Mouse (Mus musculus) brain, embryonic 18.5 days (tissue): Measurements from ENCODE around the gene Ubald2.
"Not testable (repeated sequence)": the region's sequence is repeated elsewhere in the genome, so short reads cannot be mapped to it uniquely, and the experiment has no call there.

ENCODE experiments used
- DNase-seq: peaks from one replicate; pipeline ENCODE4 v3.0.0-alpha.2; 2012; ENCODE audit warnings: low read depth, low spot score

Ubald2 gene

GRCm38 (mm10) chr11:116416196-116416943 is 17.5 kb upstream of the Ubald2 start:
- no peak for DNase-seq

- no peak for DNase-seq
Measured at GRCm38 (mm10) chr11:116417054-116417453, 16.8 kb upstream of the Ubald2 start.

GRCm38 (mm10) chr11:116418194-116418840 is 15.6 kb upstream of the Ubald2 start:
- no peak for DNase-seq

DNA sequence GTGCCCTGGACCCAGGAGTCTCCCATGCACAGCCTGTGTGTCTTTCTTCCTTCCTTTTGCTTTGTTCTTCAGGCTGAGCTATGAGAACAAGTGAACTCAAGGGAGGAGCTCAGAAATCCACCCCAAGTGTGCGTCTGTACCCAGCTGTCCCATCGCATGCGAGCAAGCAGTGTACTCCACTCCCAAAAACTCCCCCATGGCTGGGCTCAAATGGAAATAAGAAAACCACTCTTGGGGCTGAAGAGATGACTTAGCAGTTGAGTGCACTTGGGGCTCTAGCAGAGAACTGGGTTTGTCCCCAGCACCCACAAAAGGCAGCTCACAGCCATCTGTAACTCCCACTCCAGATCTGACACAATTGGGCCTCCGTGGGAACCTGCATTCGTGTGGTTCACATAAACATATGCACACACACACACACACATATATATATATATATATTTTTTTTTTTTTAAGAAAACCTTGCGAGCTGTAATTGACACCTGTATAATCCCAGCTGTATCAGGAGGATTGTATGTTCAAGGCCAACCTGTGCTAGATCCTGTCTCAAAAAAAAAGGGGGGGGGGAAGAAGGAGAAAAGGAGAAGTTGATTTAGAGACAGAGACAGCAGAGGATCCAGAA is 14.9 kb upstream of the Ubald2 start:
- no peak for DNase-seq

GRCm38 (mm10) chr11:116421102-116421501 is 12.8 kb upstream of the Ubald2 start:
- DNase-seq: no peak

- no peak for DNase-seq
Measured at GRCm38 (mm10) chr11:116422562-116422961, 11.3 kb upstream of the Ubald2 start.

DNA sequence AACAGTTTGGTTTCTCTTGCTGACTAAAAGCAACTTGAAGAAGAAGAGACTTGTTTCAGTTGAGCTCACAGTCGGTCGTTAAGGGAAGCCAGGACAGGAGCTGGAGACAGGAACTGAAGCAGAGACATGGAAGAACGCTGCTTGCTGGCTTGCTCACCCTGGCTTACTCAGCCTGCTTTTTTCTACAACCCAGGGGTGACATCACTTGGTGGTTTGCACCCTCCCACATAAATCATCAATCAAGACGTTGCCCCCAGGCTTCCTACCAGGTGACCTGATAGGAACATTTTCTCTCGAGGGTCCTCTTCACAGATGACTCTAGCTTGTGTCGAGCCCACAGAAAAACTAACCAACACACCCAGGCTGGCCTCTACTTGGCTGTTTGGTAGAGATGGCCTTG is 10.7 kb upstream of the Ubald2 start:
- DNase-seq: no peak

DNA sequence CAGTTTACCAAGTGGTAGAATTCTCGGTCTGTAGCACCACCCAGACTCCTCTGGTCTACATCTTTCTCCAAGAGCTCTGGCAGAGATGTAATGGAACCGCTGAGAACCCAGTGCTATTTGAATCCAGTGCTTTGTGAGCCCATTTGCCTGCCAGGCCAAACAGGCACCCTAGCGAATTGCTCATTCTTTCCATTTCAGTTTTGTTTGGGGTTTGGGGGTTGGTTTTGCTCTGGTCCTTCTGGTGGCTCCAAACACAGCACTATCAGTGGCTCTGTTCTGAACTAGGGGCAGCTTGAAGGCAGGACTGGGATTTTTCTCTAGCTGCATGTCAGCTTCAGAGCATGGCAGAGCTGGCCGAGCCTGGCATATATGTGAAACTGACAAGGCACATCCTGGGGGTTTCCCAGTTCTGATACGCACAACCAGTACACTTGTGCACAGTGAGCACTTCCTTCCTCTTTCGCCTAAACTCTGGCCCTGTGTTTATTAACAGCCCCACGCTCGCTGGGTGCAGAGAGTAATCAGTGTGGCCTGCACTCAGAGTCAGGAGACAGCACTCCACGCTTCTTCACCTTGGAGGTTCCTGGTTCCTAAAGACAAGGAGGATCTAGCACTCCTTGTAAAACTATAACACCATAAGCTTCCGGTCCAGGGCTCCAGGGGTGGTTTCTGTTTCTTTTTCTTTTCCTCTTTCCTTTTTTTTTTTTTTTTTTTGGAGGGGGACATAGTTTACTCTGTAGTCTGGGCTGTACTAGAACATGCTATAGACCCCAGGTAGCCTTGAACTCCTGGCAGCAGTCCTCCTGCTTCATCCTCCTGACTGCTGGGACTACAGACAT is 9.9 kb upstream of the Ubald2 start:
- DNase-seq: no peak

DNA sequence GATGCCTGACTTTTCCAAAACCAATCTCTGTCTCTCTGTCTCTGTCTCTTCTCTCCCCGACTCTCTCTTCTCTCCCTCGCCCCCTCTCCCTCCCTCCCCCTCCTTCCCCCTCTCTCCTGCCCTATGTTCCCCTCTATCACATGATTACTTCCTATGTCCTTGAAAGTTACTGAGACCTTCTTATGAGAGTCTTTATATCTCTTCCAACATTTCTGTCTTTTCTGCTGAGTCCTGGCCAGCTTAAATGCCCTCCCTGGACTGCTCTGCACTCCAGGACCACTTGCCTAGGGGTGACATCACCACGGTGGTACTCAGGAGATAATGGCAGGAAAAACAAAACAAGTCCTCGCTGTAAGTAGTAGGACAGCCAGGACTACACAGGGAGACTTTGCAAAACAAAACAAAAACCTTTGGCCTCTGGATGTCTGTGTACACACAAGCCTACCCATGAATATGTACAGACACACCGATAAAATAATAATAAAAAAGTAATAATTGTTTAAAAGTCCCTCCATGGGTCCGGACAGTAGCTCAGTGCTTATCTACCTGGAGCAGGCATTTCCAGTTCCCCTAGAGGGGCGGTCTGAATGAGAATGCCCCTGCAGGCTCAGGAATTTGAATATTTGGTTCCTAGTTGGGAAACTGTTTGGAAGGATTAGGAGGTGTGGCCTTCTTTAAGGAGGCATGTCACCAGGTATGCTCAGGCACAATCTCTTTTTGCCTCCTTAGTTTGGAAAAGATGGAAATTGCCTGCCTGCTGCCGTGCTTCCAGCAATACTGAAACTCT is 9.1 kb upstream of the Ubald2 start:
- DNase-seq: no peak

- not testable (repeated sequence) for DNase-seq
Measured at GRCm38 (mm10) chr11:116426328-116426727, 7.6 kb upstream of the Ubald2 start.

GRCm38 (mm10) chr11:116426852-116427575 is 6.9 kb upstream of the Ubald2 start:
- DNase-seq: no peak

DNA sequence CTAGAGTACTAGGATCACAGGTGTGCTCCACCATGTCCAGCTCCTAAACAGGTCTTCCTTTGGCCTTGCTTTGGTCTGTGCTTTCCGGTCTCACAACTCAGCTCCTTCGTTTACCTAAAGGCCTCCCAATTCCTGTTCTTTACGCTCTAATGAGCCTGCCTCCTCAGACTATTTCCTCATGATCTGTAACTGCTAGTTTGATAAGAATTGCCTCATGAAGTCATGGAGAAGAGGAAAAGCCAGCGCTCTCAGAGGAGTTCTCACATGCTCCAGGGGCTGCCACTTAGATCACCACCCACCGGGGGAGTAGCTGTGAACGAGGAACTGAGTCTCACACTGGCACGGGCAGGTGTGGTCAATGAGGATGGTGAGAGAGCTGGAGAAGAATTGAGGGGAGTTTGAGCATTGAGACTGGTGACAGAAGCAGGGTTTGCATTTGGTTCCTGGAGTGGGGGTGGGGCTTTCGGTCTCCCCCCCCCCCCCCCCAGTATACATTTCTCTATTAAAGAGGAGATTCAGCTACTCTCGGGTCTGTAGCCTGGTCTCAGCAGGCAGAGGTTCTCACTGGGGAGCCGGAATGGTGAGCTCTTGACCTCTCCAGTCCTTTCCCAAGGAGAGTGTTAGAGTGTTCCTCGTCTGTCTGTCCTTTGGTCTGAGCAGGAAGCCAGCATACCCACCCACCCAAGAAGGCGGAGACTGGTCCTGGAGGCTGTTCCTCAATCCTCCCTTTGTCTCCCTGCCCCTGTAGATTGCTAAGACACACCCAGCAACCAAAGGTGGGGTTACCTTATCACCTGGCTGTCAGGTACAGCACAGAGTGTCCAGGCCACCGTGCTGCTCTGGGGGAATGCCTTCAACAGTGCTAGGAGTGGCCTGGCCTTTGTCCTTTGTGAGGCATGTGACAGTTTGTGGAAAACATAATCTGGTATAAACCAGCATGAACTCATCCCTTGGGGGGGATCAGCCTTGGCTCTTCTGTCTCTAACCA is 4.7 kb upstream of the Ubald2 start:
- DNase-seq: no peak

DNA sequence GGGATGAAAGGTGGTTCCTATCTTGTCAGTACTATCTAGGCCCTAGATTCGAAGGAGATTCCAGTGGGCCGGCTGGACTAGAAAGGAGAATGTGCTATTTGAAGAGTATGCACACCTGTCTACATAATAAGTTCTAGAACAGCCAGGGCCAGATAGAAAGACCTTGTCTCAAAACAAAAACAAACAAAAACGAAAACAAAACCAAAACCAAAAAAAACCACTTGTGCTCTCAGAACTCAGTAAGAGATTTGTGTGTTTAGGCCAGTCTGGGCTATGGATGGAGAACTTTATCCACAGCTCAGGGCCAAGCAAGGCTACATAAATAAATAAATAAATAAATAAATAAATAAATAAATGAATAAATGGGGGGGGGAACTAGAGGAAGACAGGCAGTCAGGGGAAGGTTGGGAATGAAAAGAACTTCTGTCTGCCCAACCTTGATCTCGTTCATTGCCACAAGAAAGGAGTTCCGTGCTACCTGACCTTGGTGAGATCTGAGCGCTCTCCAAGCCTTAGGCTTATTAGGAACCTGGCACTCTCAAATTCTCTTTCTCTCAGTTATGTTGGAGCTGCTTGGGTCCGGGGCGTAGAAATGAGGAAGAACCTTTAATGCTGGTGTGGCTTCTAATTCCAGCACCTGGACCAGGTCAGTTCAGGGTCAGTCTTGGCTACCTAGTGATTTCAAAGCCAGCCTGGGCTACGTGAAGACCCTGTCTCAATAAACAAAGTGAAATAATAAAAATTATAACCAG is 3.9 kb upstream of the Ubald2 start:
- no peak for DNase-seq

DNA sequence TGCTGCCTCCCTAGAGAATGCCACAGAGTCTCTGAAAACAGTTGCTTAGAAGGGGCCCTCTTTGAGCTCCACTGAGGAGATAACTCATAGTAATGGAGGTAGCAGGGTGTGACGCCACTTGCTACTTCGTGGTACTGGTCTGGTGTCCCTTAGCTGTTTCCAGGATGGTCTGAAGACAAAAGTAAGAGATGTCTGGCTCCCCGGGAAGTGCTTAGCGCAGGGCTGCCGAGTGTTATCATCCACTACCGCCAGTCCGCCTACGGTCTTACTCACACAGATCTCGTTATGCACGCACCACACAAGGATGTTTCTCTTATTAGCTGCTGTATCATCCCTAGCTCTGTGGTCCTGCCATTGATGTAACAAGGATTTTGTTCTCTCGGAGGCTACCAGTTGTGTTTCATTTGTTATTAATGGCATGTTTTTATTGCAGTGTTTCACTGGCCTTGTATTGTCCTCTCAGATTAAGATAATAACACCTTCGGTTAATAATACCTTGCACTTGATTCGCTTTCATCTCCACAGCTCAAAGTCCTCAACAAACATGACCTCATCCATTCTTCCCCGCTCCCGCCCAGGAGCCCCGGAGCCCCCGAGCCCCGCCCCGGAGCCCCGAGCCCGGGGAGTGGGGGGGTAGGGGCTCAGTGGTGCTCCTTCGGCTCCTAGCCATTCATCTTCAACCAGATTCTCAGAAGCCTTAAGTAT is 3.0 kb upstream of the Ubald2 start:
- DNase-seq: no peak

DNA sequence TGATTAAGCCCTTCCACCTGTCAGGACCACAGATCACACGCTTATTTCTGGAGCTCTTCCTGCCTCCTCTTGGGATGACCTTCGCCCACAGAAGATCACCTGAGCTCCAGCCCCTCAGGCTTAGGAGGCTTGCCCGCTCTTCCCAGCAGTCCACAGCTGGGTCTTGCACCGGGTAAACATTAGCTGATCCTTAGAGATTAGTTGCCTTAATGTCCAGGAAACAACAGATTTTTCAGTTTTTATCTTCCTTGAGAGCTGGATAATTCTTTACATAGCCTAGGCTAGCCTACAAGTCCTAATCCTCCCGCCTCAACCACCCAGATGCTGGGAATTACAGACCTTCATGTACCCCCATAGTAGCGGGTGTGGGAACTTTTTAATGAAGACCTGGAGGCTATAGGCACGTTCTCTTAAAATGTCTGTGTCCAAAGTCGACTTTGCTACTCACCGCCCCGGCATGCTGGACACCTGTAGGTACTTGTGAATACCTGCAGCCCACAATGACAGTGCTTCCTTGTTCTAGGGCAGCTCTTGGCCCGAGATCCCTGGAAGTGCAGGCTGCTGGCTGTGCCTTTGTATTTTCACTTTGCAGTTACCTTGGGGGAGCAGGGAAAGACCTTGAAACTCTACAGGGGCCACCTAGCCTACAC is 2.3 kb upstream of the Ubald2 start:
- DNase-seq: no peak

DNA sequence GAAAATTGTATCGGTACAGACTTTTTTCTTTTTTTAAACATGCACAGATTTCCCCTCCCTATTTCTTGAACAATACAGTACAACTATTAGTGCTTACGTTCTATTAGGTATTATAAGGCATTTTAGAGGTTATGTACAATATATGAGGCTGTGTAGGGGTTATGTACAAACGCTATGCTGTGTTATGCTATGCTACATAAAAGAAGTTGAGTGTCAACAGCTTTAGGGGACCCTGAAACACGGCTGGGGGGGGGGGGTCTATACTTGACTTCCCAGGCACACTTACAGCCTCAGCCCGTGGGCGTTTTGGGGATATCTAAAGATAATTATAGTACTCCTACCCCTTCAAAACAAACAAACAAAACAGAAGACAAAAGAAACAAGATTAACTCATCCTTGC is 1.8 kb upstream of the Ubald2 start:
- DNase-seq: no peak

- DNase-seq: no peak
Measured at GRCm38 (mm10) chr11:116432593-116433355, 1.1 kb upstream of the Ubald2 start.
